Mouse (Mus musculus) heart, adult 2 months (tissue): Measurements from ENCODE around the gene Atrn. TPM values are rescaled to one million over a fixed set of nuclear protein-coding genes. Genes with fewer than 3 reads are reported as not detected.

Experiments
- DNase-seq, 2 experiments: peaks; one replicate each; pipeline ENCODE4 v3.0.0; 2021
- H3K27ac ChIP-seq: fragments of 200-600 bp; 2 replicates; pipeline ENCODE4 v1.8.1; 2022
- H3K27me3 ChIP-seq: fragments of 200-500 bp; 2 replicates; pipeline ENCODE4 v1.6.1; 2012; ENCODE audit warnings: mild to moderate bottlenecking, low read length, inconsistent platforms, mixed read lengths; ENCODE audit not compliant: control insufficient read depth, insufficient read depth
- H3K36me3 ChIP-seq: fragments of 200-500 bp; 2 replicates; pipeline ENCODE4 v1.6.1; 2012; ENCODE audit warnings: low read length, inconsistent platforms; ENCODE audit not compliant: control insufficient read depth, insufficient read depth
- H3K4me1 ChIP-seq: fragments of 200-500 bp; 2 replicates; pipeline ENCODE4 v1.6.1; 2011; ENCODE audit warnings: low read length; ENCODE audit not compliant: control insufficient read depth, insufficient read depth
- H3K4me3 ChIP-seq: fragments of 200-600 bp; 2 replicates; pipeline ENCODE4 v1.8.1; 2022
- H3K79me2 ChIP-seq: fragments of 200-500 bp; replicated peaks from 2 replicates; pipeline ENCODE4 v1.6.1; 2012; ENCODE audit warnings: mild to moderate bottlenecking, inconsistent platforms, low read length, moderate library complexity, mixed read lengths; ENCODE audit not compliant: control insufficient read depth, insufficient read depth
- H3K9ac ChIP-seq: fragments of 200-500 bp; 2 replicates; pipeline ENCODE4 v1.6.1; 2012; ENCODE audit warnings: low read depth, mild to moderate bottlenecking, control low read depth, inconsistent platforms, low read length, mixed read lengths
- CTCF ChIP-seq: fragments of 200-600 bp; IDR thresholded peaks from 2 replicates; pipeline ENCODE4 v1.8.1; 2022; ENCODE audit warnings: antibody characterized with exemption, mild to moderate bottlenecking, moderate library complexity
- EP300 ChIP-seq: fragments of 200-500 bp; IDR thresholded peaks from 2 replicates; pipeline ENCODE4 v1.6.1; 2011; ENCODE audit warnings: low read depth, low read length, control low read depth; ENCODE audit not compliant: insufficient read depth
- POLR2A ChIP-seq: fragments of 200-500 bp; IDR thresholded peaks from 2 replicates; pipeline ENCODE4 v1.6.1; 2011; ENCODE audit warnings: mild to moderate bottlenecking, low read depth, low read length, control low read depth; ENCODE audit not compliant: insufficient read depth
- WGBS: fragments of 180-500 bp; shearing (Covaris S2); methylation state at CpG from one replicate; pipeline ENCODE4 v1.1.7; 2018; 5-methylcytosine and 5-hydroxymethylcytosine counted together
- intact Hi-C: fragments of 180-260 bp; cut with DNase I; formaldehyde crosslinking; loops from one replicate; pipeline ENCODE4 v1.15.1; 2025
- polyA plus RNA-seq: library from polyadenylated mRNA; depleted of rRNA; stranded (reverse); fragments of >200 nt; gene quantifications from 2 replicates; pipeline ENCODE4 v1.2.3, GENCODE M21; 2012
- total RNA-seq, 2 experiments: library from RNA; stranded (reverse); gene quantifications; 2 replicates each; pipeline ENCODE4 v1.2.3; 2021

Gene Atrn
- total and polyA plus RNA-seq, 3 experiments, result 8.2 to 24.0 (median 23.8) TPM

DNA sequence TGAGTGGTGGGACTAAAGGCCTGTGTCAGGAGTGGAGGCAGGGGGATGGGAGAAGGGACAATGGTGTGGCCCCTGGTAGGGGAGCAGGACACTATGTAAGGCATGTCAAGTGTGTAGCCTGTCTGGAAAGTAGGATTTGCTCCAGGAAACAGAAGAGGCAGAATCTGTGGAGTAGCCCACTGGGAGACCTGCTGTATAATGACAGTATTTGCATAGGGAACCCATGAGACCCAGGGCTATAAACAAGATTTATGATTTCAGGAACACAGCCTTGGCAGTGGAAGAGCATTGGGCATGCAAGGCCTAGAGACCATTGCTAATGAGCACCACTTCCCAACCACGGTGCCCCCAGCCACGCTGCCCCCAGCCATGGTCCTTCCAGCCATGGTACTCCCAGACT lies 9.4 kb upstream of the Atrn start:
- Histone ChIP-seq H3K27me3 (no peaks in the 10 kb centered on the region), H3K27ac (no peak overlapping the region), H3K79me2 (0 out of 2 replicates have a peak, but pooled peaks cover 2% of the 10 kb centered on the region), H3K4me3 (no peak overlapping the region), H3K36me3 (no peaks in the 10 kb centered on the region), H3K4me1 (no peaks in the 10 kb centered on the region; the same call in 1 of the 2 replicates), H3K9ac (no peak overlapping the region)
- TF ChIP-seq POLR2A (no peak), CTCF (no peak), EP300 (no peak)
- intact Hi-C loops, result no loop called here
- 97% methylated on average over 2 of the region's 2 CpGs for WGBS
- DNase-seq, result no peak

DNA sequence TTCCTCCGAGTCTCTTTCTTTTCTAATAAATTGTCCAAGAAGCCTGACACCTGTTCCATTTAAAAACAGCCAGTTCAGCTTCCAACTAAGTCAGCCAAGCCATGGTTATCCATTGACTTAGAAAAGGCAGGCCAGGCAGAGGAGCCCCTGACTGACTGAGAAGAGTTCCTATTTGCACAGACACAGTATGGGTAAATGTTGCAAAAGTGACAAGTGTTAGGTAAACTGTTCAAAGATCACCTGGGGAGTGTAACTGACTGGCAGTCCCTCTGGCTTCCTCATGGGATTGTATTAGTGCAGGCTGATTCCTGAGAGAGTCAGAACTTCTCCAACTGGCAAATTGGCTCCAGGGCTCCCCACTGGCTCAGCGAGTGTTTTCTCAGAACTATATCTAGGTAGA lies 8.4 kb upstream of the Atrn start:
- Histone ChIP-seq H3K4me3 (no peak overlapping the region), H3K79me2 (0 out of 2 replicates have a peak, but pooled peaks cover 2% of the 10 kb centered on the region), H3K9ac (no peak overlapping the region), H3K4me1 (no peaks in the 10 kb centered on the region; the same call in 1 of the 2 replicates), H3K27me3 (no peaks in the 10 kb centered on the region), H3K27ac (no peak overlapping the region), H3K36me3 (no peaks in the 10 kb centered on the region)
- WGBS, result 74% methylated on average over 2 of the region's 2 CpGs
- no peak for TF ChIP-seq CTCF
- TF ChIP-seq POLR2A, result no peak
- no peak for TF ChIP-seq EP300
- intact Hi-C loops, result no loop called here
- no peak for DNase-seq

DNA sequence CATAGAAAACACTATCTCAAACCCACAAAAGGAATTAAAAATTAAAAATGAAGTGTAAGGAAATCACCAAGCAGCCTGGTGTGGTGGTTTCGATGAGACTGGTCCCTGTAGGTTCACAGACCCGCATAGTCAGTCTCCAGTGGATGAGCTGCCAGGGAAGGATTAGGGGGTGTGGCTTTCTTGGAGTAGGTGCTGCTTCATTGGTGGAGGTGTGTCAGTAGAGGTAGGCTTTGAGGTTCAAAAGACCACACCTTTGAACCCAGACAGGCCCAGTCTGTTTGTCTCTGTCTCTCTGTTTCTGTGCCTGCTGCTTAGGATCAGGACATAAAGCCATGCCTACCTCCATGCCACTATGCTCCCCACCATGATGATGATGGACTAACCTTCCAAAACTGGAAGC lies 7.5 kb upstream of the Atrn start:
- 87% methylated on average over 2 of the region's 2 CpGs for WGBS
- no peaks in the 10 kb centered on the region; the same call in 1 of the 2 replicates for H3K4me1 ChIP-seq
- DNase-seq, result no peak
- H3K27me3 ChIP-seq, result no peaks in the 10 kb centered on the region
- H3K79me2 ChIP-seq, result 0 out of 2 replicates have a peak, but pooled peaks cover 2% of the 10 kb centered on the region
- H3K27ac ChIP-seq, result no peak overlapping the region
- H3K36me3 ChIP-seq, result no peaks in the 10 kb centered on the region
- no peak for TF ChIP-seq POLR2A
- TF ChIP-seq EP300, result no peak
- H3K4me3 ChIP-seq, result no peak overlapping the region
- intact Hi-C loops, result no loop called here
- no peak overlapping the region for H3K9ac ChIP-seq

DNA sequence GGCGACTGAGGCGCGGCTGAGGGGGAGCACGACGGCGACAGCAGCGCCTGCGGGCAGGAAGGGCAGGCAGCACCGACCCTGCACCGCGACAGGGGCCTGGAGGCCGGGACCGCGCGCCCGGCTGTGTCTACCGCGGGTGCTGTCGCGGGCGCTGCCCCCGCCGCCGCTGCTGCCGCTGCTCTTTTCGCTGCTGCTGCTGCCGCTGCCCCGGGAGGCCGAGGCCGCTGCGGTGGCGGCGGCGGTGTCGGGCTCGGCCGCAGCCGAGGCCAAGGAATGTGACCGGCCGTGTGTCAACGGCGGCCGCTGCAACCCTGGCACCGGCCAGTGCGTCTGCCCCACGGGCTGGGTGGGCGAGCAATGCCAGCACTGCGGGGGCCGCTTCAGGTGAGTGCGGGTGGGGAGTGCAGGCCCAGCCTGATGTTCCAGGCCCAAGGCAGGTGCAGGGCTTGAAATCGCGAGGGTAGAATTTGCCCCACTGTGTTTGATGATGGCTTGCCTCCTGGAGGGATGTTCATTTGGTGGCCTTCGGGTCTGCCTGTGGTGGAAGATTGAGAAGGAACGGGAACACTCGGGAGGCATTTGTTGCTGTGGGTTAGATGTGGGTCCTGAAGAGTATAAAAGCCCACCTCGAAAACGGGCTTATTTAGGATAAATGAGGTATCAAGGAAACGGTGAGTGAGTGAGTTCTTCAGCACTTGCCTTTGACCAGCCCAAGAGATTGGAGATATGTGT lies 455 bp downstream of the Atrn start:
- TF ChIP-seq POLR2A, result no peak
- TF ChIP-seq EP300, result no peak
- TF ChIP-seq CTCF, result no peak
- DNase-seq, result no peak
- Histone ChIP-seq H3K36me3 (peaks cover 5% of the 10 kb centered on the region; the same call in 1 of the 2 replicates), H3K4me3 (peak overlapping the region; percentile 85), H3K9ac (peak overlapping the region; percentile 93), H3K27ac (peak overlapping the region; percentile 91), H3K4me1 (peaks cover 5% of the 10 kb centered on the region), H3K27me3 (no peaks in the 10 kb centered on the region), H3K79me2 (peaks cover 4% of the 10 kb centered on the region)
- intact Hi-C loops, result loop anchor here (1.0 to 2.0 kb wide), 2 partner anchors 44 to 66 kb away; no protein-coding TSS in a partner anchor
- WGBS, result under 1% methylated on average over 58 of the region's 58 CpGs

DNA sequence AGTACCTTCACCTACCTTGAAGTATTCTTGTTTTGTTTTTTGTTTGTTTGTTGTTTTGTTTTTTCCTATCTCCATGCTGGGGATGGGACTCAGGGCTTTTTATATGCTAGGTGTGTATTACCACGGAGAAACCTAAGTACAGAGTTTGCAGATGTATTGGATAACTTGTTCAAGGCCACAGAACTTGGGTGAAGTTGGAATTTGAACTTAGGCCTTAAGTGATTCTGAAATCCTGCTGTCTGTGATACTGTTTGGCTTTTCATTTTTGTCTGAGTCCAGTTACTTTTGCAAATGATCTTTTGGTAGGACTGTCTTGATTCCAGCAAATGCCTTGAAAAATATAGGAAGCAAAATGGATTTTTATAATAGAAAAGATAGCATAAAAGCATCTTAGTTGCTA lies 5.4 kb downstream of the Atrn start:
- no peak for TF ChIP-seq CTCF
- no peak for TF ChIP-seq EP300
- TF ChIP-seq POLR2A, result no peak
- H3K9ac ChIP-seq, result no peak overlapping the region
- no peak overlapping the region for H3K4me3 ChIP-seq
- no peak for DNase-seq
- H3K27ac ChIP-seq, result peak overlapping the region; percentile 15; the same call in 1 of the 2 replicates
- H3K36me3 ChIP-seq, result peaks cover 12% of the 10 kb centered on the region; the same call in 1 of the 2 replicates
- H3K79me2 ChIP-seq, result peaks cover 6% of the 10 kb centered on the region
- H3K4me1 ChIP-seq, result peaks cover 6% of the 10 kb centered on the region
- H3K27me3 ChIP-seq, result no peaks in the 10 kb centered on the region
- intact Hi-C loops, result no loop called here
- 56% methylated on average over 1 of the region's 1 CpGs for WGBS

DNA sequence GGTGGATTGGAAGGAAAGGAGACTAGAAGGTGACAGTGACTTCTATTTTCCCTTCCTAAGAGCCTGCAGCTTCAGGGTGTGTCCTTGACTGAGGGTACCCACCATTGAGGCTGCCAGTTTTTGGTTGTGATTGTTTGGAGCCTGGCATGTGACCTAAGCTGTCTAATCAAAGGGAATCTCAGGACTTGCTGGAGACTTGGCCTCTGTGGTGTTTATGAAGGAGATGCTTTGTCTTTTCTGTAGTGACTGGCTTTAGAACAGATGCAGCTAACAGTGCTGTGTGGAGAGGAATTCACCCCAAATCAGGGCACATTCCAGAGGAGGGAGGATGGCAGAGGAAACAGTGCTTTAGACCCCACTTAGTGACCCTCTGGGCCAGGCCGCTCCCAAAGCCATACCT lies 8.6 kb downstream of the Atrn start:
- no peak for DNase-seq
- Histone ChIP-seq H3K79me2 (peaks cover 5% of the 10 kb centered on the region; the same call in 1 of the 2 replicates), H3K27me3 (no peaks in the 10 kb centered on the region), H3K4me3 (no peak overlapping the region), H3K27ac (peak overlapping the region; percentile 4; the same call in 1 of the 2 replicates), H3K36me3 (peaks cover 7% of the 10 kb centered on the region; the same call in 1 of the 2 replicates), H3K4me1 (peaks cover 1% of the 10 kb centered on the region), H3K9ac (no peak overlapping the region)
- TF ChIP-seq EP300, result no peak
- no peak for TF ChIP-seq POLR2A
- TF ChIP-seq CTCF, result no peak
- intact Hi-C loops, result no loop called here
- 100% methylated on average over 1 of the region's 1 CpGs for WGBS
